Mouse (Mus musculus): ENCODE results near the gene Dand5.

The Dand5 gene

DNA sequence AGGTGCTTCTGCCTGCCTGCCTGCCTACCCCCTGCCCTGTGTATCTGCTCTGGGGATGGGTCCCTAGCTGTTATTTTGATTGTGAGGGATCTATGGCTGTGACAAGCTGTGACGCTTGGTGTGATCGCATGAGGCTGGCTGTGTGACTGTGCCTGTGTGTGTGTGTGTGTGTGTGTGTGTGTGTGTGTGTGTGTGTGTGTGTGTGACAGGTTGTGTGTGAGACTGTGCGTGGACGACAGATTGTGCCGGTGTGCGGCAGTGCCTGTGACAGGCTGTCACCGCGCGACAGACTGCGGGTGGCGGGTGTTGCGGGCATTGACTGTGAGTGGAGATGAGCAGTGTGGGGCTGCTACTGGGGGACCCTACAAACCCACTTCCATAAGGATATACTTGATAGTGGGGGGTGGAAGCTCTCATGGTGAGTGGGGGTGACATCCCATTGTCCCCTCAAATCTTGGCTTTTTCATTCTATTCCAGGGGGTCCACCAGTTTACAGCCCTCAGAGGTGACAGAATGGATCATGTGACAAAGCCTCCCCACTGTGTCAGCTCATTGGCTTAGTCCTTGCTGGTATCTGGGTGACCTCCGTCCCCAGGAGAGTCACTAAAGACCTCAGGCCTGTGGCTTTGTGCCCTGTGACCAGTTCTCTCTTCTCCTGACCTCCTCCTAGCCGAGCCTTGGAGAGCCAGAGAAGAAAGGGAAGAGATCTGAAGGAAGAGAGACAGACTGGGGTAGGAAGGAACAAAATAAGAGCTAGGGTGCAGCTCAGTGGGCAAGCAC, 34.9 kb downstream of the Dand5 start:
- in situ Hi-C loops (cut with MboI; ENCODE audit: unreplicated experiment in 2 of 2), result no loop called here

GRCm38 (mm10) chr8:84786801-84787467, 35.7 kb downstream of the Dand5 start:
- in situ Hi-C loops (cut with MboI; ENCODE audit: unreplicated experiment in 2 of 2), result no loop called here

GRCm38 (mm10) chr8:84785756-84786677, 36.6 kb downstream of the Dand5 start:
- in situ Hi-C loops (cut with MboI; ENCODE audit: unreplicated experiment in 2 of 2), result no loop called here

DNA sequence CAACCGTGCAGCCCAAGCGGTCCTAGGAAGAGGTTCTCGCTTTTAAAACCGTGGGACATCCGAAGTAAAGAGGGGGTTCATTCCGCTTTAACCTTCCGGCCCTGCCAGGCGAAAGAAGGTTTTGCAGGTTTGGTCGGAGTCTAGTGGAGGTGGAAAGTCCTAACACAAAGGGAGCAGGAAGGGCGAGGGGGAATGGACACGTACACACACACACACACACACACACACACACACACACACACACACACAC, 37.2 kb downstream of the Dand5 start:
- in situ Hi-C loops (cut with MboI; ENCODE audit: unreplicated experiment in 2 of 2), result no loop called here

GRCm38 (mm10) chr8:84784681-84785505, 37.7 kb downstream of the Dand5 start:
- in situ Hi-C loops (cut with MboI; ENCODE audit: unreplicated experiment in 2 of 2), result no loop called here

- in situ Hi-C loops (cut with MboI; ENCODE audit: unreplicated experiment in 2 of 2), result no loop called here
These were observed 38.6 kb downstream of the Dand5 start for GRCm38 (mm10) chr8:84783919-84784581.

DNA sequence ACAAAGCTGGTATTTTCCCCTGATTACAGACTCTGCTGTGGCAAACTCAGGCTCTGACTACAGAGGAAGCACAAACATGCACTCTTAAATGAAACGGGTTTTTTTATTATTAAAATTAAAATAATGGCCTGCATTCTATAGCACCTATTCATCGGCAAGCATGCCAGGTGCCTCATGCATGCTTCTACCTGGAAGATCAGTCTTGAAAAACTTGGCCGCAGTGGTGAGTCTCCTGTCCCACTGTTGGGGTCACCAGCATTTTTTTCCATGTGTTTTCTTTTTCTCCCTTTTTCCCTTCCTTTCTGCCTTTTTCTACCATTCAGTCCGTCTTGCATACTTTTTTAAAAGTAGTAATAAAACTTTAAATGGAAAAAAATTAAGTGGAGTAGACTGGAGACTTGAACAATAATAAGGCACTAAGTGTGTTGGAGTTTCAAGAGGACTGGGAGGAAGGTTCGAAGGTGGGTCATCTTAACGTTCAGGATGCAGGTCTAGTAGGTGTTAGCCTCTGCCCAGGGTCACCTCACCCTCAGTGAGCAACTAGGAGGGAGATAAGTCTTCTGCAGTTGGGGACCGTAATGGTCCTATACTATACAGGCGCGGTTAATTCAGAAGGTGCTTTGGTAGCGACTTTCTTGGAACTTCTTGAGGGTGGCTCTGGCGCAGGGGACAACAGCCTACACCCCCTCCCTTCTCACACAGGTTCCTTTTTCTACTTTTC, 39.3 kb downstream of the Dand5 start:
- in situ Hi-C loops (cut with MboI; ENCODE audit: unreplicated experiment in 2 of 2), result no loop called here

- in situ Hi-C loops (cut with MboI; ENCODE audit: unreplicated experiment in 2 of 2), result no loop called here
These were observed 39.9 kb downstream of the Dand5 start for GRCm38 (mm10) chr8:84782680-84783079.

GRCm38 (mm10) chr8:84781686-84782505, 40.7 kb downstream of the Dand5 start:
- in situ Hi-C loops (cut with MboI; ENCODE audit: unreplicated experiment in 2 of 2), result no loop called here

- in situ Hi-C loops (cut with MboI; ENCODE audit: unreplicated experiment in 2 of 2), result no loop called here
These were observed 41.5 kb downstream of the Dand5 start for GRCm38 (mm10) chr8:84780949-84781680.

GRCm38 (mm10) chr8:84780225-84780555, 42.4 kb downstream of the Dand5 start:
- in situ Hi-C loops (cut with MboI; ENCODE audit: unreplicated experiment in 2 of 2), result no loop called here

DNA sequence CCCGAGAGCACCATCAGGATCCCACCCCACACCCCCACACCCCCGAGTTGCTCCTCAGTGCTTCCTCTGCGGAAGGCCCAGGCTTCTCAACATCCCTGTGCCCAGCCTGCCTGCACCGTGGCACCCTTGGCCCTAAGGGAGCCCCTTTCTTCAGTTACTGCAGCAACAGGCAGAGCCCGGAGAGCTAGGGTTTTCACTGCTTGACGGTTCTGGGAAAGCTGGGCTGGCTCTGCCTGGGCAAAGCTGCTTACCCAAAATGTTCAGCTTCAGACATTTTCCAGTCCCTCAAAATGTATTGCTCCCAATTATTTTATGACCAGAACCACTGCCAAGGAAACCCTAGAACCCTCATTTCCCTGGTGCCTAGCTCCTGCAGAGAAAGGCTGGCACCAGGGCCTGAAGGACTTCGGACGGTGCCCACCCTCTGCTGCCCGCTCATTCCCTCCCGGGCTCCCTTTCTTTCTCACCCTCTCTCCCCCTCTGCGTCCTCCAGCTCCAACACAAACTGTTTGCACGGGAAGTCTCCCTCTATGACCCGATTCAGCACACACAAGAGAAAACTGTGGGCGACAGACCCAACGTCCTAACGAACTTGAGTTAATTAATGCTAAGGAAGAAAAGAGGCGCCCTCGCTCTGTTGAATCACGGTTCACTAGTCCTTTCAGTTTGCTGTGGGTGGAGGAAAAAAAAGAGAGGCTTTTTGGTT, 43.0 kb downstream of the Dand5 start:
- in situ Hi-C loops (cut with MboI; ENCODE audit: unreplicated experiment in 2 of 2), result no loop called here

- in situ Hi-C loops (cut with MboI; ENCODE audit: unreplicated experiment in 2 of 2), result no loop called here
These were observed 43.8 kb downstream of the Dand5 start for GRCm38 (mm10) chr8:84778638-84779380.

GRCm38 (mm10) chr8:84777899-84778637, 44.6 kb downstream of the Dand5 start:
- in situ Hi-C loops (cut with MboI; ENCODE audit: unreplicated experiment in 2 of 2), result no loop called here

DNA sequence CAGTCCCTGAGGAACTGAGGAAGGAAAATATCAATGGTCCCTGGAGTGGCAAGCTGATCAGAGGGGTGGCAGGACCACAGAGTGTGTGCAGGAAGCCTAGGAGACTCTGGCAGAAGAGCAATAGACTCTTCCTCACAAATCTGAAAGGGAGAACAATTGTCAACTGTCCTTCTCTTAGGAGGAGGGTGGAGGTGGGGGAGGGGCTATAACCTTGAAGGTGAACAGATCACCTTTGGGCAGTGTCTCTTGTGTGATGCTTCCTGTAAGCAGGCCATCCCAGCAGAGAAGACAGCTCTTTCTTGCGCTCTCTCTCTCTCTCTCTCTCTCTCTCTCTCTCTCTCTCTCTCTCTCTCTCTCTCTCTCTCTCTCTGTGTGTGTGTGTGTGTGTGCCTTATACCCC, 46.1 kb downstream of the Dand5 start:
- in situ Hi-C loops (cut with MboI; ENCODE audit: unreplicated experiment in 2 of 2), result no loop called here

DNA sequence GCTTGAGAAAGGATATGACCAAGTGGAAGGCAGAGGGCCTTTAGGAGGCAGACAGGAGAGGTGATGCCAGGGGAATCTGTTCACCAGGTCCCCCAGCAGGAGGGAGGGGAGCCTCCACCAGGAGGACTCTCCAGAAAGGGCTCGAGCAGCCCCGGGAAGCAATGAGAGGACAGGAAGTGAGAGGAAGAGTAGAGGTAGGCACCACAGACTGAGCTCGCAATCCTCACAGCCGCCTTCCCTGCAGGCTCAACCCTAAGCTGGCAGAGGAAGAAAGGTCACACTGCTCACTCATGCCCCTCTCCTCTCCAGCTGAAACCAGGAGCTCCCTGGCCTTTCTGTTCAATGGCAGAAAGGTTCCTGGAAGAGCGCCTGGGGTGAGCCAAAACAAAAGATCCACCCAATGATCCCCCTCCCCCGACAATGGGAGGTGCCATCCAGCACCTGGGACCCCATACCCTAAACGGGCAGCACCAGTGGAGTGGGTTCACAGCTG, 47.0 kb downstream of the Dand5 start:
- in situ Hi-C loops (cut with MboI; ENCODE audit: unreplicated experiment in 2 of 2), result no loop called here
